Mouse (Mus musculus): ENCODE data around the gene Polr1d.

DNA sequence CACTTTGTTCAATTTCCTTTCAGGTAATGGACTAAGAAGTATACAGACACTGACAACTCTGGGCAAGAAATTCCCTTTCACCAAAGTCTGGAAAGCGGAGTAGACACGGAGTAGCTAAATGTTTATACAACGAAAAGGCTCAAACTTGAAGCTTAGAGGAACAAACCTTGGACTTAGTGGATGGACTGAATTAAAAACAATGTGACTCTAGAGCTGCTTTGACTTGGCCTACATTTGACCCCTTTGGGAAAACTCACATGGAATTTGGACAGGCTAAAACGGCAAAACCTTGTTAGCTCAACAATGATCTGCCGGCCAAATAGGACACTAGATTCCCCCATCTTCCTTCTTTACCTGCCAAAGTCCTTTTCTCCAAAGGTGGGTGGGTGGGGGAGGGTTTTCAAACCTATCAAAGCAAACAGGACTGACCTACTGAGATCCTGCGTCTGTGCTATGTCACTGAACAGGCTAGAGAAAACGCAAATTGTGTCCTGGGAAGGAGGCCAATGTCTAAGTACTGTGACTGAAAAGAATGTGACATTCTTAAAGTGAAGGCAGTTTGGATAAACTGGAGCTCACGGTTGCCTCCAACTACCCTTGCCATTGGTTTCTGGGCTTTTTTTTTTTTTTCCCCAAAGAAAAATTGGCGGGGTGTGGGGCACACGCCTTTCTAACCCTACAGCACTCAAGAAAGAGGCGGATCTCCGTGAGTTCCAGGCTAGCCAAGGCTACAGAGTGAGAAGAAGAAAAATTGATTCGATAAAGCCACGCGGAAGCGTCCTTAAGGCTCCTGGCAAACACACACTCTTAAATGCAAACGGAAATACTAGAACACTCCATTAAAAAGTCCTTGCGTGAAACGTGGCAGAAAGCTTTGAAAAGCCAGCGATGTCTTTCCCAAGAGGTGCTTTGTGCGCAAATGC is 1.5 kb upstream of the Polr1d start:
- TF ChIP-seq POLR2A (IDR thresholded peaks at IDR 0.05; ENCODE audit: insufficient read depth, low read depth, low read length), result no peak
- no peak for TF ChIP-seq CTCF (IDR thresholded peaks at IDR 0.05)
